Mouse (Mus musculus): ENCODE results near the gene Zmiz1. TPM values are rescaled to one million over a fixed set of nuclear protein-coding genes. Genes with fewer than 3 reads are reported as not detected.

Zmiz1 gene
- total RNA-seq, 2 experiments from 2014 or later, result 4.6 to 36.0 TPM

GRCm38 (mm10) chr14:25694569-25694897 lies 235.5 kb downstream of the Zmiz1 start:
- ATAC-seq (replicated peaks; ENCODE audit: low FRiP score, poor library complexity, severe bottlenecking), result 0 out of 2 replicates have a peak, but pooled peaks have one; percentile 10

DNA sequence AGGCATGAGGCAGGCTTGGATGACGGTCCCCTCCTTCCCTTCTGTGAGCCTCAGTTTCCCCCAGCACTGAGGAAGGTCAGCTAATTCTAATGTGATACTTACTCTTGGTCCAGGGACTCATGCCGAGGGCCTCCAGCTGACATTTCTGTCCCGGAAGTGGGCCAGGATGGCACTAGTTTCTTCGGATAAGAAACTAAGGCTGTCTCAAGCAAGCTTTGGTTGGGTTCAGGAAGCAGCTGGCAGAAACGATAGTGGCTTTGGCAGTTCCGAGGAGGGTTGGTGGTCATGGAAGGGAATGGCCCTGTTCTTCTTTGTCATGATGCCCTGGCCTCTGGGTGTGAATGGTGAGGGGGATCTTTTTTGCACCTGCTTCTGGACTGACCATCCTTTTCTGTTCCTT lies 236.1 kb downstream of the Zmiz1 start:
- ATAC-seq (replicated peaks; ENCODE audit: low FRiP score, poor library complexity, severe bottlenecking), result no peak

GRCm38 (mm10) chr14:25696356-25696755 lies 237.4 kb downstream of the Zmiz1 start:
- ATAC-seq (replicated peaks; ENCODE audit: low FRiP score, poor library complexity, severe bottlenecking), result no peak

- ATAC-seq (replicated peaks; ENCODE audit: low FRiP score, poor library complexity, severe bottlenecking), result no peak
Measured at GRCm38 (mm10) chr14:25701986-25702385, 243.0 kb downstream of the Zmiz1 start.

GRCm38 (mm10) chr14:25707691-25708181 lies 248.8 kb downstream of the Zmiz1 start:
- no peak for ATAC-seq (replicated peaks; ENCODE audit: low FRiP score, poor library complexity, severe bottlenecking)

DNA sequence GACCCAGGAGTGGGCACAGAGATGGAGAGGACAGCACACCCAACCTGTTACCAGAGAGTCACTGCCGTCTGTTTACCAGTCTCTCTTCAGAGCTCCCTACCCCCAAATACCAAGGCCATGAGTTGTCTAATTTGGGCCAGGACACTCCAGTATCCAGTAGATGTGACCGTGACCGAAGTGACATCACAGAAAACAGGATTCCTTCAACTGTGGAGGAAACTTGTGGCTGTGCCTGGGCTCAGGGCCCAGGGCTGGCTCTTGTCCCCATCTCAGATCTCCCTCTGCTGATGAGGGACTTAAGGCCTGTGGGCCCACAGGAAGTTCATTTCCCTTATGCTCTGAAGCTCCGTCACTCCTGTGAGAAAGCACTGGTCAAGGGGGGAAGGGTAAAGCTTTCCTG lies 249.5 kb downstream of the Zmiz1 start:
- no peak for ATAC-seq (replicated peaks; ENCODE audit: low FRiP score, poor library complexity, severe bottlenecking)

- ATAC-seq (replicated peaks; ENCODE audit: low FRiP score, poor library complexity, severe bottlenecking), result no peak
Measured at GRCm38 (mm10) chr14:25708917-25709316, 249.9 kb downstream of the Zmiz1 start.

DNA sequence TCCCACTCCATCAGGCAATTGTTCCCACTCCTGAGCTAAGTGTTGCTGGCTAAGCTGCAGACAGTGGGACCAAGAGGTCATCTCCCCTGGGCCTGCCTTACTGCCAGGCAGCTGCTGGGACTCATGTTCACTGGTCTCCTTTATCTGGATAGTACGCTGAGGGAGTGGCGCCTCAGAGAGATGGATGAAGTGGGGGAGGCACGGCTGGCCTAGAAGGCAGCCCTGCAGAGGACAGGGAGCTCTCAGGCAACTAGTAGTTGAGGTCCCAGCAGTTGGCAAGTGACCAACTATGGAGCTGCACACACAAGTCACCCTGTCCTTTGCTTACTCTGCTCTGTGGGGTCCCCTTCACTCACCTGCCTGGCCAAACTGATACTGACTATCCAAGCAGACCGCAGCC lies 251.1 kb downstream of the Zmiz1 start:
- ATAC-seq (replicated peaks; ENCODE audit: low FRiP score, poor library complexity, severe bottlenecking), result no peak

GRCm38 (mm10) chr14:25710681-25711080 lies 251.7 kb downstream of the Zmiz1 start:
- ATAC-seq (replicated peaks; ENCODE audit: low FRiP score, poor library complexity, severe bottlenecking), result no peak

DNA sequence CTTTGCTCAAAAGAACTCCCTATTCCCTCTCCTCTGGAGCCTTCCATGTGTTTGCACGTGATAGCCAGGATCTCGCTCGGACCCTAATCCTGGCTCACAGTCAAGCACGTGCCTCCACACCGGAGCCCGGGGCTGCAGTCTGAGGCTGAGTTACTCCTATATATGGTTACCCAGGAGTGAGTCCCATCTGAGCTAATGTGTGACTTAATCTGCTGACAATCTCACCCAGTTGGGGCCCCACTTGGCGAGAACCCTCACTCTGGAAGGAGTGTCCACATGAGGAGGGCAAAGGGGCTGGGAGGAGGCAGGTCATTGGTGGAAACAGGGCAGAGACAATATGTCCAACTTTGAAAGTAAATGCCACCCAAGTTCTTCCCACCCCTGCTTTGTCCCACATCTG lies 252.2 kb downstream of the Zmiz1 start:
- no peak for ATAC-seq (replicated peaks; ENCODE audit: low FRiP score, poor library complexity, severe bottlenecking)

- ATAC-seq (replicated peaks; ENCODE audit: low FRiP score, poor library complexity, severe bottlenecking), result no peak
Measured at GRCm38 (mm10) chr14:25711602-25712001, 252.6 kb downstream of the Zmiz1 start.

GRCm38 (mm10) chr14:25713443-25713842 lies 254.5 kb downstream of the Zmiz1 start:
- ATAC-seq (replicated peaks; ENCODE audit: low FRiP score, poor library complexity, severe bottlenecking), result no peak

Other genes starting within 250 kb of the Zmiz1 start
- gene Ppif, start 235.0 kb downstream of the Zmiz1 start, total RNA-seq (2015; ENCODE audit: low replicate concordance), result 4.2 and 14.1 TPM in 2 replicates
- gene Ppif, start 235.0 kb downstream of the Zmiz1 start, total RNA-seq (2017; ENCODE audit: low replicate concordance), result 0.91 and 1.9 TPM in 2 replicates

Measured in erythroid progenitor cell, adult 5-6 weeks (primary cell).